Mouse (Mus musculus): Measurements from ENCODE around the gene D3Ertd751e.

Gene D3Ertd751e

DNA sequence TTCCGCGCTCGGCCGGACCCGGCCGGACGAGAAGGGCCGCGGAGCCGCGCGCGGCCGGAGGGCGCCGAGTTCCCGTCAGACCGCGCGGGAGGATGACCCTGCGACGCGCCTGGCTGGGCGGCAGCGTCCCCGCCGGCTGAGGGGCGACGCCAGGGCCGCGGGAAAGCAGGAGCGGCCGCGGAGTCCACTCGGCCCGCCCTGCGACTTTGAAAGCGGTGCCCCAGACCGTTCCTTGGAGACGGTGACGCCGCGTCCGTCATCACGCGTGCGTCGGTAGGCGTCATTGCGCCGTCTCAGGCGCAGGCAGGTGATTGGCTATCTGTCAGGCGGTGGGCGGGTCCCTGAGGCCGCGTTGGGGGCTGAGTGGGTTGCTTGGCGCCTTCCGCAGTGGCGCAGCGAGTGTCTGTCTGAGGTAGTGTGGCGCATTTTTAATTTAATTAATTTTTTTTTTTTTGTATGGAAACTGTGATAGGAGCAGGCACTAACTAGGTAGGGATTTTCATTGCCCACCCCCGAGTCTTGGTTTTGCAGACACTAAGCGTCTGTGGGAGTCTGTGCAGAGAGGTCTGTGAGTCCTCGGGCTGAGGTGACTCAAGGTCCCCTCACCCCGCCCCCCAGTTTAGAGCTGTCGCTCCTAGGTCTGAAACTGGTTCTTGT, at the start of gene D3Ertd751e, which contains the start of gene Sclt1:
Gene D3Ertd751e (plus strand): TSS at position 334 of the 657 bp plus-strand sequence.
Gene Sclt1 (minus strand): TSS at position 237 of the 657 bp plus-strand sequence.
- peak; percentile 96 for DNase-seq

GRCm38 (mm10) chr3:41695681-41696080, 46.7 kb upstream of the D3Ertd751e start:
- no peak for DNase-seq

DNA sequence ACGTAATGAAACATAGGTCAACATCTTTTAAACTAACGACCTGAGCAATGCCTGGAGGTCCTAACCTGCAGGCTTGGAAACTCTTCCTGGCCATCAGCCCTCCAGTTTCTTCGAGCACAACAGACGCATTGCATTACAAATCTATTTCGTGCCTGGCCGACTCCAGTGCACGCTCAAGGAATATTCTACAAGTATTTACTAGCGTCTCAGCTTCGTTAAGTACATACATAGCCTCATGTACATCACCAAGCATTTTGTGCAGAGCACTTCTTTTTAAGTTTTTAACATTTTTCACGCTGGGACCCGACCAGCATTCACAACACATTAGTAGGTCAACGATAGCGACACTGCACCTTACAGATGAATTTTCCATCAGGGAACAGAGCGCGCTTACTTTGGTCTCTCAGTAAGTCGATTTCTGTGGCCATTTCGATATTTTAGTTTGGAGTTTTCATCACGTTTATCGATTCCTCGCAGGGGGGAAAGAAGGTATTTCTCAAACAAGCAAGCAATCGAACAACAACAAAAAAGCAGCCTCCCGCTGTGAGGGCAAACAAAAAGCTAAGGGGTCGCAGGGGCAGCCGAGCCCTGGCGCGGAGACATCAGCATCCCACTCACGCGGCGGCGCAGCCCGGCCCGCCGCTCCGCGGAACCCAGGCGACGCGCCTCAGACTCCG, 672 bp upstream of the D3Ertd751e start:
- DNase-seq = no peak

GRCm38 (mm10) chr3:41743436-41743835, 1.0 kb downstream of the D3Ertd751e start:
- DNase-seq = peak; percentile 18 to 36

GRCm38 (mm10) chr3:41754556-41754955, 12.1 kb downstream of the D3Ertd751e start:
- DNase-seq = no peak

DNA sequence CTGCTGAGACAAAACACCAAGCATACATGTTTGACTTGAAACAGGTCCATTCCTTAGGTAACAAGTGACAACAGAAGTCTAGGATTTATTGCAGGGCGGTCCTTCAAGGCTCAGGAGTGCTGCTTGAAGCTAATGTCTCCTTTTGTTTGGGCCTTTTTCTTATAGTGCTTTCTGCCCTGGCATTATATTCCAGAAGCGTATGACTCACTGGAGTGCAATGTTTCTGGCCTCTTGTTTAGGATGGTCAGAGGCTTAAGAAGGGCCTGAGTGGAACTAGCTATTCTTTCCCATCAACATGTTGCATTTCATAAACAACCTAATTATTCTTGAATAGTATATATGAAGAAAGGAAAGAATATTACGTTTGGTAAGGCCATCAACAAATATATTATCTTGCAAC, 19.7 kb downstream of the D3Ertd751e start:
- no peak for DNase-seq

DNA sequence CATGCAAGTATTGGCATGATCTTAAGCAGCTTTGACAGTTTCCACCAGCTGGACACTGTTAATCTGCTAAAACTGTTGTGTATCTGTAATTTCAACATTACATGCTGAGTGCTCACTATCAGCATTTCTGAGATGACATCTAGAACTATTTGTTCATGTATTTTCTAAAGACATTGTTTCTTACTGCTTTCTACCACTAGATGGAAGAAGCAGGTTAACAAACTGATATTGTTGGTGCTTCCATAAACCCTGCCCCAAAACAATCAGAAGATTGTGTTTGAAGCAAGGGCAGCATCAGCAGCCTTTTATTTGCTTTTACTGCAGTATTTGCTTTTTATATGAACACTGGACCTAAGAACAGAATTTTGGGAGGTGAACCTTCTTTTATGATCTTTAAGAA, 70.0 kb downstream of the D3Ertd751e start:
- no peak for DNase-seq

Measured in B cell, adult 2 months (primary cell).